18 mouse cellular contexts compared by ENCODE assay signal in genomic region chr11:36272149-36272548, GRCm38 (mm10).
DNase-seq lines count a peak whose midpoint lies in the region; ATAC-seq and TF ChIP-seq lines count a peak whose summit lies in the region.
"Had no signal": no experiment of that assay in that cellular context is flagged by ENCODE, and none has a peak within 500 bp of the region (broad histone marks: within the 10 kb centered on the region; RNA-seq: fewer than 3 reads in every experiment).

No protein-coding gene starts in this region.

- no peak overlapping the region; the same call in 1 of the 2 replicates for H3K27ac ChIP-seq in heart, embryonic 10.5 days
- no peak overlapping the region for H3K27ac ChIP-seq in heart, embryonic 12.5 days (ENCODE audit: poor library complexity, severe bottlenecking)
- H3K27ac ChIP-seq in midbrain, embryonic 13.5 days, result no peak overlapping the region
- H3K27ac ChIP-seq in midbrain, embryonic 11.5 days (ENCODE audit: low read depth, low read length), result no peak overlapping the region
- peak overlapping the region; percentile 42; the same call in 1 of the 2 replicates for H3K27ac ChIP-seq in hindbrain, embryonic 13.5 days
- H3K27ac ChIP-seq in neural tube, embryonic 15.5 days (replicated peaks), result peak overlapping the region; percentile 33; the same call in 1 of the 2 replicates
- H3K27ac ChIP-seq in intestine, postnatal 0 days (ENCODE audit: low read depth, low read length), result no peak overlapping the region
- H3K27ac ChIP-seq: embryonic facial prominence, embryonic 12.5 days; heart, embryonic 15.5 days; lung, embryonic 15.5 days; macrophage; neural tube, embryonic 13.5 days had no signal

- H3K9ac ChIP-seq in heart, embryonic 12.5 days, result no peak overlapping the region
- no peak overlapping the region for H3K9ac ChIP-seq in midbrain, embryonic 13.5 days (replicated peaks)
- H3K9ac ChIP-seq in midbrain, embryonic 11.5 days (ENCODE audit: low read length), result no peak overlapping the region
- H3K9ac ChIP-seq in hindbrain, embryonic 13.5 days, result no peak overlapping the region
- no peak overlapping the region for H3K9ac ChIP-seq in neural tube, embryonic 15.5 days (replicated peaks)
- no peak overlapping the region for H3K9ac ChIP-seq in intestine, postnatal 0 days (ENCODE audit: low read depth, low read length)
- H3K9ac ChIP-seq: embryonic facial prominence, embryonic 12.5 days; heart, embryonic 15.5 days; lung, embryonic 15.5 days; neural tube, embryonic 13.5 days had no signal

- 66% methylated on average over 2 of the region's 2 CpGs for WGBS in heart, embryonic 10.5 days
- WGBS in heart, embryonic 12.5 days, result 54% methylated on average over 2 of the region's 2 CpGs
- 53% methylated on average over 2 of the region's 2 CpGs for WGBS in midbrain, embryonic 13.5 days
- 64% methylated on average over 2 of the region's 2 CpGs for WGBS in midbrain, embryonic 11.5 days
- 62% methylated on average over 2 of the region's 2 CpGs for WGBS in hindbrain, embryonic 13.5 days
- 43% methylated on average over 2 of the region's 2 CpGs for WGBS in neural tube, embryonic 15.5 days
- 54% methylated on average over 2 of the region's 2 CpGs for WGBS in intestine, postnatal 0 days

- TF ChIP-seq CTCF in intestine, postnatal 0 days (IDR thresholded peaks at IDR 0.05; ENCODE audit: low read depth), result no peak

- no peak overlapping the region for H3K4me2 ChIP-seq in heart, embryonic 12.5 days
- H3K4me2 ChIP-seq in midbrain, embryonic 13.5 days (replicated peaks), result no peak overlapping the region
- H3K4me2 ChIP-seq in midbrain, embryonic 11.5 days, result no peak overlapping the region
- H3K4me2 ChIP-seq in hindbrain, embryonic 13.5 days, result no peak overlapping the region
- H3K4me2 ChIP-seq in neural tube, embryonic 15.5 days, result no peak overlapping the region
- H3K4me2 ChIP-seq in intestine, postnatal 0 days (replicated peaks; ENCODE audit: low read depth), result no peak overlapping the region
- H3K4me2 ChIP-seq: embryonic facial prominence, embryonic 12.5 days; heart, embryonic 15.5 days; liver, embryonic 11.5 days; lung, embryonic 15.5 days; neural tube, embryonic 13.5 days had no signal

- H3K27me3 ChIP-seq in heart, embryonic 10.5 days (ENCODE audit: insufficient read depth, poor library complexity, severe bottlenecking), result no peaks in the 10 kb centered on the region
- no peaks in the 10 kb centered on the region for H3K27me3 ChIP-seq in heart, embryonic 12.5 days (replicated peaks)
- no peaks in the 10 kb centered on the region for H3K27me3 ChIP-seq in midbrain, embryonic 13.5 days
- no peaks in the 10 kb centered on the region for H3K27me3 ChIP-seq in midbrain, embryonic 11.5 days (ENCODE audit: control insufficient read depth, insufficient read depth, low read length)
- H3K27me3 ChIP-seq in hindbrain, embryonic 13.5 days, result no peaks in the 10 kb centered on the region
- no peaks in the 10 kb centered on the region for H3K27me3 ChIP-seq in neural tube, embryonic 15.5 days (replicated peaks)
- H3K27me3 ChIP-seq in intestine, postnatal 0 days (replicated peaks; ENCODE audit: control insufficient read depth, insufficient read depth, low read length), result no peaks in the 10 kb centered on the region
- H3K27me3 ChIP-seq: embryonic facial prominence, embryonic 12.5 days; heart, embryonic 15.5 days; neural tube, embryonic 13.5 days had no signal

- peaks cover 6% of the 10 kb centered on the region for H3K4me1 ChIP-seq in heart, embryonic 10.5 days
- peaks cover 8% of the 10 kb centered on the region for H3K4me1 ChIP-seq in heart, embryonic 12.5 days (replicated peaks)
- peaks cover 21% of the 10 kb centered on the region for H3K4me1 ChIP-seq in midbrain, embryonic 13.5 days (replicated peaks)
- peaks cover 12% of the 10 kb centered on the region for H3K4me1 ChIP-seq in midbrain, embryonic 11.5 days (ENCODE audit: control insufficient read depth, insufficient read depth, low read length)
- peaks cover 22% of the 10 kb centered on the region for H3K4me1 ChIP-seq in hindbrain, embryonic 13.5 days (replicated peaks)
- H3K4me1 ChIP-seq in neural tube, embryonic 15.5 days, result peaks cover 17% of the 10 kb centered on the region
- H3K4me1 ChIP-seq in intestine, postnatal 0 days (replicated peaks; ENCODE audit: control insufficient read depth, insufficient read depth, low read length), result no peaks in the 10 kb centered on the region
- H3K4me1 ChIP-seq: heart, embryonic 15.5 days had no signal

- H3K9me3 ChIP-seq in heart, embryonic 10.5 days, result no peaks in the 10 kb centered on the region
- no peaks in the 10 kb centered on the region for H3K9me3 ChIP-seq in heart, embryonic 12.5 days (replicated peaks)
- no peaks in the 10 kb centered on the region for H3K9me3 ChIP-seq in midbrain, embryonic 13.5 days
- no peaks in the 10 kb centered on the region for H3K9me3 ChIP-seq in midbrain, embryonic 11.5 days (ENCODE audit: control insufficient read depth, low read length)
- H3K9me3 ChIP-seq in hindbrain, embryonic 13.5 days, result no peaks in the 10 kb centered on the region
- no peaks in the 10 kb centered on the region for H3K9me3 ChIP-seq in neural tube, embryonic 15.5 days (replicated peaks)
- no peaks in the 10 kb centered on the region for H3K9me3 ChIP-seq in intestine, postnatal 0 days (ENCODE audit: control insufficient read depth)
- H3K9me3 ChIP-seq: embryonic facial prominence, embryonic 12.5 days; heart, embryonic 15.5 days; lung, embryonic 15.5 days; neural tube, embryonic 13.5 days had no signal

- H3K4me3 ChIP-seq in heart, embryonic 10.5 days, result no peak overlapping the region
- no peak overlapping the region for H3K4me3 ChIP-seq in heart, embryonic 12.5 days
- H3K4me3 ChIP-seq in midbrain, embryonic 13.5 days (replicated peaks), result no peak overlapping the region
- H3K4me3 ChIP-seq in midbrain, embryonic 11.5 days (ENCODE audit: low read depth, low read length), result no peak overlapping the region
- H3K4me3 ChIP-seq in hindbrain, embryonic 13.5 days, result no peak overlapping the region
- H3K4me3 ChIP-seq in neural tube, embryonic 15.5 days (replicated peaks), result no peak overlapping the region
- H3K4me3 ChIP-seq in intestine, postnatal 0 days (ENCODE audit: low read depth, low read length), result no peak overlapping the region
- H3K4me3 ChIP-seq: embryonic facial prominence, embryonic 12.5 days; heart, embryonic 15.5 days; lung, embryonic 15.5 days; neural tube, embryonic 13.5 days had no signal

- peak; percentile 39 for DNase-seq in heart, embryonic 10.5 days (ENCODE audit: low spot score)
- no peak for DNase-seq in midbrain, embryonic 11.5 days (ENCODE audit: low spot score, missing footprints)
- DNase-seq: adrenal gland, postnatal 14 days; cerebellum, adult 9-10 months; kidney, adult 18-20 months; kidney, postnatal 14 days; thymus, postnatal 36 days had no signal

- no peaks in the 10 kb centered on the region for H3K36me3 ChIP-seq in heart, embryonic 10.5 days
- no peaks in the 10 kb centered on the region for H3K36me3 ChIP-seq in heart, embryonic 12.5 days
- peaks cover 8% of the 10 kb centered on the region for H3K36me3 ChIP-seq in midbrain, embryonic 13.5 days
- no peaks in the 10 kb centered on the region for H3K36me3 ChIP-seq in midbrain, embryonic 11.5 days (ENCODE audit: control insufficient read depth, insufficient read depth, low read length)
- H3K36me3 ChIP-seq in hindbrain, embryonic 13.5 days, result 0 out of 2 replicates have a peak, but pooled peaks cover 4% of the 10 kb centered on the region
- H3K36me3 ChIP-seq in neural tube, embryonic 15.5 days, result no peaks in the 10 kb centered on the region
- no peaks in the 10 kb centered on the region for H3K36me3 ChIP-seq in intestine, postnatal 0 days (ENCODE audit: control insufficient read depth, insufficient read depth)
- H3K36me3 ChIP-seq: embryonic facial prominence, embryonic 12.5 days; heart, embryonic 15.5 days; lung, embryonic 15.5 days; neural tube, embryonic 13.5 days had no signal

- no peak for ATAC-seq in heart, embryonic 12.5 days (ENCODE audit: insufficient number of reproducible peaks, low FRiP score)
- peak; percentile 62; the same call in 1 of the 2 replicates for ATAC-seq in midbrain, embryonic 13.5 days
- no peak for ATAC-seq in midbrain, embryonic 11.5 days (ENCODE audit: low FRiP score)
- ATAC-seq in hindbrain, embryonic 13.5 days (ENCODE audit: low FRiP score), result no peak
- ATAC-seq in neural tube, embryonic 15.5 days (ENCODE audit: low FRiP score), result no peak
- ATAC-seq in intestine, postnatal 0 days, result no peak

Comparison
In these comparisons a context has a peak if more than half of its experiments do, and no peak if none do; other contexts are left out.
1. H3K27ac ChIP-seq: peak in hindbrain, embryonic 13.5 days (single experiment) and neural tube, embryonic 15.5 days (single experiment); none in heart, embryonic 10.5 days (single experiment), heart, embryonic 12.5 days (single experiment), midbrain, embryonic 13.5 days (single experiment), midbrain, embryonic 11.5 days (single experiment) and intestine, postnatal 0 days (single experiment).